Mouse (Mus musculus): Measurements from ENCODE around the gene Prmt6. TPM values are rescaled to one million over a fixed set of nuclear protein-coding genes. Genes with fewer than 3 reads are reported as not detected.

The Prmt6 gene
- total RNA-seq (2014; fragmentation: Nextera tagmentation) (15.4 and 18.8 TPM in 2 replicates), total RNA-seq (2017) (14.9 and 16.1 TPM in 2 replicates), polyA plus RNA-seq (2012) (26.6 and 28.2 TPM in 2 replicates)

GRCm38 (mm10) chr3:110250839-110251700 is at the start of gene Prmt6:
Gene Prmt6 (minus strand): TSS chr3:110250998.
- TF ChIP-seq POLR2AphosphoS5 (IDR thresholded peaks at IDR 0.05; ENCODE audit: insufficient replicate concordance, low read depth, low read length) (no peak), TAL1 (conservative IDR thresholded peaks at IDR 0.05; ENCODE audit: low read depth, low read length) (no peak), GATA1 (IDR thresholded peaks at IDR 0.05; ENCODE audit: borderline replicate concordance, low read length) (no peak), GATA2 (IDR thresholded peaks at IDR 0.05; ENCODE audit: borderline replicate concordance, low read depth, low read length) (no peak), CTCF (IDR thresholded peaks at IDR 0.05; ENCODE audit: low read depth, low read length) (no peak)
- peak; percentile 90 for ATAC-seq (ENCODE audit: extremely low read depth, insufficient number of reproducible peaks, low FRiP score, poor library complexity, severe bottlenecking)
- peak; percentile 80 for DNase-seq (ENCODE audit: low spot score)
- no peaks in the 10 kb centered on the region for H3K27me3 ChIP-seq (ENCODE audit: insufficient read depth, low read length)
- peaks cover 26% of the 10 kb centered on the region for H3K36me3 ChIP-seq (replicated peaks)
- no peaks in the 10 kb centered on the region for H3K9me3 ChIP-seq (replicated peaks)
- H3K4me1 ChIP-seq (ENCODE audit: insufficient read depth, low read depth, low read length), result peaks cover 10% of the 10 kb centered on the region
- H3K4me3 ChIP-seq (ENCODE audit: low read depth, low read length), result peak within 1 kb of the TSS; percentile 100

DNA sequence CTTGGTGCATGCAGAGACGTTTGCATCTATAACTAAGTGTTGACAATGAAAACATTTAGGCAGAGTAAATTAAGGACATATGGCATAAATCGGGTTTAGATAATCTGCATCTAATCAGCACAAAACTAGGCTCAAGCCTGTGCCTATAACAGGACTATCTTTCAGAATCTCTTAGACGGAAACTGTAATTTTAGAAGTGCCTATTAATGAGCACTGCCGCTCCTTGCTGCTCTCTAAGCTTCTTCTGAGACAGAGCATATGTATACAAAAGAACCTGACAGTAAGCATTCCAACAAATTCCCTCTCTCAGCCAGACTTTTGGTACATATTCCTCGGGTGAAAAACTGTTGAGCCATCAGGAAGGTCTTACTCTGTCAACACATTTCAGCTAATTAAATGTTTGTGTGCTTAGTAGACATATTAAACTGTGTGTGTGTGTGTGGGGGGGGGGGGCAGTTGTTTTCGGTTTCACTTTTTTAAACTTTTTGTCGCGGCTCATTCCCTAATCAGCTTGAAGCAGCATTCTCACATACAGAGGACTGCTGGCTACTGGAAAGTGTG is 39.8 kb upstream of the Prmt6 start:
- TF ChIP-seq POLR2AphosphoS5 (IDR thresholded peaks at IDR 0.05; ENCODE audit: insufficient replicate concordance, low read depth, low read length) (no peak), TAL1 (conservative IDR thresholded peaks at IDR 0.05; ENCODE audit: low read depth, low read length) (no peak), GATA2 (IDR thresholded peaks at IDR 0.05; ENCODE audit: borderline replicate concordance, low read depth, low read length) (no peak), GATA1 (IDR thresholded peaks at IDR 0.05; ENCODE audit: borderline replicate concordance, low read length) (no peak), CTCF (IDR thresholded peaks at IDR 0.05; ENCODE audit: low read depth, low read length) (no peak)
- no peak for ATAC-seq (ENCODE audit: extremely low read depth, insufficient number of reproducible peaks, low FRiP score, poor library complexity, severe bottlenecking)
- H3K36me3 ChIP-seq (replicated peaks), result no peaks in the 10 kb centered on the region
- no peaks in the 10 kb centered on the region for H3K4me1 ChIP-seq (ENCODE audit: insufficient read depth, low read depth, low read length)
- no peak overlapping the region for H3K4me3 ChIP-seq (ENCODE audit: low read depth, low read length)
- no peaks in the 10 kb centered on the region for H3K27me3 ChIP-seq (ENCODE audit: insufficient read depth, low read length)
- no peak for DNase-seq (ENCODE audit: low spot score)
- H3K9me3 ChIP-seq (replicated peaks), result no peaks in the 10 kb centered on the region

DNA sequence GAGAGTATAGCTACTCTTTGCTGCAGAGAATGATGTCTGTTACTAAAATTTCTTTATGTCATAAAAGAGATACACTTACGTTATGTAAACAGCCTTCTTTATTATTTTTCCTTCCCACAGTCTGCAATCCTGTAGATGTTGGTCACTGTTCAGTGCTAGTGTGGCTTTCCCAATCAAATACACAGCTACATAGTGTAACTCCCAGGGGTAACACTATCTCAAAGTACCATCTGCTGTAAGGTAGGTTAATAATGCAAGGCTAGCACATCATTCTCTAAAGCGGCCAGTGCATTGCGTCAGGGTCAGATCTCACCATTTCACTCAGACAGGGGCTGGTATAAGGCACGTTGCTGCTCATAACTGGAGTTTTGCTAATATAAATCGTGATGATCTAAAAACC is 31.9 kb upstream of the Prmt6 start:
- no peak for TF ChIP-seq GATA2 (IDR thresholded peaks at IDR 0.05; ENCODE audit: borderline replicate concordance, low read depth, low read length)
- TF ChIP-seq POLR2AphosphoS5 (IDR thresholded peaks at IDR 0.05; ENCODE audit: insufficient replicate concordance, low read depth, low read length), result no peak
- Histone ChIP-seq H3K27me3 (ENCODE audit: insufficient read depth, low read length) (no peaks in the 10 kb centered on the region), H3K4me3 (ENCODE audit: low read depth, low read length) (no peak overlapping the region), H3K36me3 (replicated peaks) (no peaks in the 10 kb centered on the region), H3K9me3 (replicated peaks) (no peaks in the 10 kb centered on the region), H3K4me1 (ENCODE audit: insufficient read depth, low read depth, low read length) (no peaks in the 10 kb centered on the region)
- DNase-seq (ENCODE audit: low spot score) (no peak), ATAC-seq (ENCODE audit: extremely low read depth, insufficient number of reproducible peaks, low FRiP score, poor library complexity, severe bottlenecking) (no peak)

- ATAC-seq (ENCODE audit: extremely low read depth, insufficient number of reproducible peaks, low FRiP score, poor library complexity, severe bottlenecking), result no peak
- DNase-seq (ENCODE audit: low spot score), result no peak
- TF ChIP-seq TAL1 (conservative IDR thresholded peaks at IDR 0.05; ENCODE audit: low read depth, low read length) (no peak), CTCF (IDR thresholded peaks at IDR 0.05; ENCODE audit: low read depth, low read length) (no peak), GATA2 (IDR thresholded peaks at IDR 0.05; ENCODE audit: borderline replicate concordance, low read depth, low read length) (no peak), GATA1 (IDR thresholded peaks at IDR 0.05; ENCODE audit: borderline replicate concordance, low read length) (no peak), POLR2AphosphoS5 (IDR thresholded peaks at IDR 0.05; ENCODE audit: insufficient replicate concordance, low read depth, low read length) (no peak)
- Histone ChIP-seq H3K27me3 (ENCODE audit: insufficient read depth, low read length) (no peaks in the 10 kb centered on the region), H3K36me3 (replicated peaks) (no peaks in the 10 kb centered on the region), H3K4me3 (ENCODE audit: low read depth, low read length) (no peak overlapping the region), H3K9me3 (replicated peaks) (no peaks in the 10 kb centered on the region), H3K4me1 (ENCODE audit: insufficient read depth, low read depth, low read length) (no peaks in the 10 kb centered on the region)
These were observed 17.0 kb upstream of the Prmt6 start for GRCm38 (mm10) chr3:110267790-110268189.

- H3K36me3 ChIP-seq (replicated peaks), result peaks cover 7% of the 10 kb centered on the region
- ATAC-seq (ENCODE audit: extremely low read depth, insufficient number of reproducible peaks, low FRiP score, poor library complexity, severe bottlenecking), result no peak
- TF ChIP-seq GATA2 (IDR thresholded peaks at IDR 0.05; ENCODE audit: borderline replicate concordance, low read depth, low read length), result no peak
- TF ChIP-seq CTCF (IDR thresholded peaks at IDR 0.05; ENCODE audit: low read depth, low read length), result no peak
- TF ChIP-seq TAL1 (conservative IDR thresholded peaks at IDR 0.05; ENCODE audit: low read depth, low read length), result no peak
- no peak for TF ChIP-seq GATA1 (IDR thresholded peaks at IDR 0.05; ENCODE audit: borderline replicate concordance, low read length)
- TF ChIP-seq POLR2AphosphoS5 (IDR thresholded peaks at IDR 0.05; ENCODE audit: insufficient replicate concordance, low read depth, low read length), result no peak
- no peaks in the 10 kb centered on the region for H3K9me3 ChIP-seq (replicated peaks)
- peaks cover 10% of the 10 kb centered on the region for H3K4me1 ChIP-seq (ENCODE audit: insufficient read depth, low read depth, low read length)
- no peaks in the 10 kb centered on the region for H3K27me3 ChIP-seq (ENCODE audit: insufficient read depth, low read length)
- H3K4me3 ChIP-seq (ENCODE audit: low read depth, low read length), result no peak overlapping the region
- no peak for DNase-seq (ENCODE audit: low spot score)
These were observed 2.3 kb upstream of the Prmt6 start for GRCm38 (mm10) chr3:110253105-110253504.
